Mouse (Mus musculus) forebrain, embryonic 14.5 days (tissue): Measurements from ENCODE around the gene Dna2. TPM values are rescaled to one million over a fixed set of nuclear protein-coding genes. Genes with fewer than 3 reads are reported as not detected.
A peak's percentile ranks its signal among the peaks of the same experiment; 100 is the strongest.
"Not testable (repeated sequence)": the region's sequence is repeated elsewhere in the genome, so short reads cannot be mapped to it uniquely, and the experiment has no call there.

Source experiments
- ATAC-seq: fragments of 200-750 bp; cut with Nextera tagmentation; 2 replicates; pipeline ENCODE4 v1.8.0; 2017; ENCODE audit warnings: mild to moderate bottlenecking, moderate library complexity
- DNase-seq: peaks from one replicate; pipeline ENCODE4 v3.0.0-alpha.2; 2015; ENCODE audit warnings: low spot score
- H3K27ac ChIP-seq: fragments of 300-500 bp; sonication (generic); 2 replicates; pipeline ENCODE4 v1.5.1; 2014; ENCODE audit warnings: low read depth, mild to moderate bottlenecking, control low read depth, low read length, moderate library complexity
- H3K27me3 ChIP-seq: fragments of 300-500 bp; sonication (generic); replicated peaks from 2 replicates; pipeline ENCODE4 v1.6.1; 2014; ENCODE audit warnings: low read length, control low read depth, mixed read lengths; ENCODE audit not compliant: control insufficient read depth, insufficient read depth
- H3K36me3 ChIP-seq: fragments of 300-500 bp; sonication (generic); 2 replicates; pipeline ENCODE4 v1.6.1; 2014; ENCODE audit warnings: low read length, control low read depth; ENCODE audit not compliant: control insufficient read depth, insufficient read depth
- H3K4me1 ChIP-seq: fragments of 300-500 bp; sonication (generic); 2 replicates; pipeline ENCODE4 v1.6.1; 2014; ENCODE audit warnings: antibody characterized with exemption, low read length, control low read depth; ENCODE audit not compliant: control insufficient read depth, insufficient read depth
- H3K4me2 ChIP-seq: fragments of 300-500 bp; sonication (generic); 2 replicates; pipeline ENCODE4 v1.6.1; 2014; ENCODE audit warnings: mild to moderate bottlenecking, control low read depth, low read length
- H3K4me3 ChIP-seq: fragments of 300-500 bp; sonication (generic); 2 replicates; pipeline ENCODE4 v1.5.1; 2014; ENCODE audit warnings: low read depth, low read length, control low read depth
- H3K9ac ChIP-seq: fragments of 300-500 bp; sonication (generic); 2 replicates; pipeline ENCODE4 v1.6.1; 2014; ENCODE audit warnings: mild to moderate bottlenecking, low read length, control low read depth, moderate library complexity
- H3K9me3 ChIP-seq: fragments of 300-500 bp; sonication (generic); replicated peaks from 2 replicates; pipeline ENCODE4 v1.6.1; 2016; ENCODE audit warnings: low read length, control low read depth, mixed read lengths; ENCODE audit not compliant: control insufficient read depth
- WGBS: fragments of 180-500 bp; shearing (Covaris S2); extraction: QIAGEN DNeasy Blood & Tissue Kit; methylation state at CpG from one replicate; pipeline ENCODE4 v1.1.7; 2014; 5-methylcytosine and 5-hydroxymethylcytosine counted together
- polyA plus RNA-seq: library from polyadenylated mRNA; unstranded; fragments of >200 nt; fragmentation: Nextera tagmentation; extraction: Ambion mirVana; gene quantifications from 2 replicates; pipeline ENCODE4 v1.2.1, GENCODE M21; 2014

Dna2 gene
- 7.9 and 9.7 TPM in 2 replicates for polyA plus RNA-seq

GRCm38 (mm10) chr10:62946738-62947471, at the start of gene Dna2:
Gene Dna2 (plus strand): TSS chr10:62947026.
- Histone ChIP-seq H3K9ac (peak within 1 kb of the TSS; percentile 84), H3K4me1 (no peaks in the 10 kb centered on the region), H3K9me3 (no peaks in the 10 kb centered on the region), H3K27me3 (no peaks in the 10 kb centered on the region), H3K4me3 (peak within 1 kb of the TSS; percentile 68), H3K27ac (peak within 1 kb of the TSS; percentile 85), H3K4me2 (peak within 1 kb of the TSS; percentile 65), H3K36me3 (peaks cover 37% of the 10 kb centered on the region)
- DNase-seq (peak; percentile 93), ATAC-seq (peak; percentile 95)
- under 1% methylated on average over 65 of the region's 68 CpGs for WGBS

- no peak overlapping the region for H3K27ac ChIP-seq
- H3K4me1 ChIP-seq, result no peaks in the 10 kb centered on the region
- H3K9me3 ChIP-seq, result no peaks in the 10 kb centered on the region
- WGBS, result 96% methylated on average over 3 of the region's 3 CpGs
- no peaks in the 10 kb centered on the region for H3K36me3 ChIP-seq
- no peak overlapping the region for H3K9ac ChIP-seq
- ATAC-seq, result no peak
- no peak overlapping the region for H3K4me3 ChIP-seq
- no peak for DNase-seq
- no peaks in the 10 kb centered on the region for H3K27me3 ChIP-seq
- H3K4me2 ChIP-seq, result no peak overlapping the region
These were observed 49.4 kb upstream of the Dna2 start for GRCm38 (mm10) chr10:62897437-62897836.

- DNase-seq, result no peak
- Histone ChIP-seq H3K27ac (no peak overlapping the region), H3K4me2 (no peak overlapping the region), H3K27me3 (no peaks in the 10 kb centered on the region), H3K4me3 (no peak overlapping the region), H3K9ac (no peak overlapping the region), H3K4me1 (no peaks in the 10 kb centered on the region), H3K9me3 (no peaks in the 10 kb centered on the region), H3K36me3 (no peaks in the 10 kb centered on the region)
- 81% methylated on average over 2 of the region's 2 CpGs for WGBS
- no peak for ATAC-seq
These were observed 48.8 kb upstream of the Dna2 start for GRCm38 (mm10) chr10:62898061-62898460.

GRCm38 (mm10) chr10:62900144-62900543, 46.7 kb upstream of the Dna2 start:
- Histone ChIP-seq H3K4me3 (no peak overlapping the region), H3K27ac (no peak overlapping the region), H3K9ac (no peak overlapping the region), H3K36me3 (no peaks in the 10 kb centered on the region), H3K4me1 (no peaks in the 10 kb centered on the region), H3K4me2 (no peak overlapping the region), H3K9me3 (no peaks in the 10 kb centered on the region), H3K27me3 (no peaks in the 10 kb centered on the region)
- no peak for ATAC-seq
- DNase-seq, result no peak
- WGBS, result 95% methylated on average over 4 of the region's 4 CpGs

GRCm38 (mm10) chr10:62901826-62902225, 45.0 kb upstream of the Dna2 start:
- Histone ChIP-seq H3K9me3 (no peaks in the 10 kb centered on the region), H3K4me1 (no peaks in the 10 kb centered on the region), H3K4me2 (no peak overlapping the region), H3K9ac (no peak overlapping the region), H3K27me3 (no peaks in the 10 kb centered on the region), H3K36me3 (no peaks in the 10 kb centered on the region), H3K27ac (no peak overlapping the region), H3K4me3 (no peak overlapping the region)
- ATAC-seq (no peak), DNase-seq (no peak)
- 42% methylated on average over 8 of the region's 8 CpGs for WGBS

GRCm38 (mm10) chr10:62902829-62903228, 44.0 kb upstream of the Dna2 start:
- DNase-seq (no peak), ATAC-seq (no peak)
- Histone ChIP-seq H3K9ac (no peak overlapping the region), H3K27ac (no peak overlapping the region), H3K4me1 (no peaks in the 10 kb centered on the region), H3K9me3 (no peaks in the 10 kb centered on the region), H3K27me3 (no peaks in the 10 kb centered on the region), H3K4me2 (no peak overlapping the region), H3K36me3 (no peaks in the 10 kb centered on the region), H3K4me3 (no peak overlapping the region)
- 64% methylated on average over 1 of the region's 1 CpGs for WGBS

GRCm38 (mm10) chr10:62906336-62906735, 40.5 kb upstream of the Dna2 start:
- no peaks in the 10 kb centered on the region for H3K4me1 ChIP-seq
- H3K4me2 ChIP-seq, result no peak overlapping the region
- H3K36me3 ChIP-seq, result no peaks in the 10 kb centered on the region
- 87% methylated on average over 7 of the region's 7 CpGs for WGBS
- ATAC-seq, result no peak
- DNase-seq, result no peak
- H3K9ac ChIP-seq, result no peak overlapping the region
- no peak overlapping the region for H3K27ac ChIP-seq
- no peaks in the 10 kb centered on the region for H3K9me3 ChIP-seq
- H3K27me3 ChIP-seq, result no peaks in the 10 kb centered on the region
- H3K4me3 ChIP-seq, result no peak overlapping the region

GRCm38 (mm10) chr10:62908896-62909295, 37.9 kb upstream of the Dna2 start, which contains the start of gene Tet1:
Gene Tet1 (minus strand): TSS chr10:62908996.
- not testable (repeated sequence) for H3K9me3 ChIP-seq, H3K36me3 ChIP-seq, ATAC-seq, H3K4me1 ChIP-seq, H3K27me3 ChIP-seq, H3K4me2 ChIP-seq, DNase-seq, H3K4me3 ChIP-seq, H3K9ac ChIP-seq, H3K27ac ChIP-seq
- WGBS, result no CpG with 5 or more reads among the region's 1 CpGs

GRCm38 (mm10) chr10:62911120-62911519, 35.7 kb upstream of the Dna2 start:
- ATAC-seq, result no peak
- Histone ChIP-seq H3K4me2 (no peak overlapping the region), H3K4me3 (no peak overlapping the region), H3K27ac (no peak overlapping the region), H3K4me1 (no peaks in the 10 kb centered on the region), H3K27me3 (no peaks in the 10 kb centered on the region), H3K9me3 (no peaks in the 10 kb centered on the region), H3K36me3 (no peaks in the 10 kb centered on the region), H3K9ac (no peak overlapping the region)
- DNase-seq, result no peak
- WGBS, result 96% methylated on average over 2 of the region's 2 CpGs
